Mouse (Mus musculus): ENCODE measurements around the gene 4931406P16Rik.
"Not testable (repeated sequence)": the region's sequence is repeated elsewhere in the genome, so short reads cannot be mapped to it uniquely, and the experiment has no call there.

The 4931406P16Rik gene

GRCm38 (mm10) chr7:34206331-34206730 lies 107.0 kb downstream of the 4931406P16Rik start:
- DNase-seq: no peak

- not testable (repeated sequence) for DNase-seq
Measured at GRCm38 (mm10) chr7:34202147-34202546, 111.2 kb downstream of the 4931406P16Rik start.

GRCm38 (mm10) chr7:34200829-34201228 lies 112.5 kb downstream of the 4931406P16Rik start:
- DNase-seq: no peak

- DNase-seq: peak; percentile 66
Measured at GRCm38 (mm10) chr7:34198346-34198745, 115.0 kb downstream of the 4931406P16Rik start.

- DNase-seq: peak; percentile 96
Measured at GRCm38 (mm10) chr7:34196132-34197128, 116.9 kb downstream of the 4931406P16Rik start, which contains the start of gene Pdcd2l. Gene Pdcd2l (minus strand): TSS chr7:34196661.

GRCm38 (mm10) chr7:34195632-34196031 lies 117.7 kb downstream of the 4931406P16Rik start:
- no peak for DNase-seq

- DNase-seq: no peak
Measured at GRCm38 (mm10) chr7:34192825-34193224, 120.5 kb downstream of the 4931406P16Rik start.

- no peak for DNase-seq
Measured at GRCm38 (mm10) chr7:34189376-34189989, 123.9 kb downstream of the 4931406P16Rik start.

All from lung, postnatal 10 days (tissue).